Mouse (Mus musculus) CD8-positive naive resting alpha-beta T cell, adult 2 months (primary cell): ENCODE data around the gene Gm17416.

Experiments used
- DNase-seq, 2 experiments: peaks; one replicate each; pipeline ENCODE4 v3.0.0; 2022; ENCODE audit warnings: low read depth in 2 of 2, low spot score in 2 of 2

Gm17416 gene

GRCm38 (mm10) chr2:152604057-152604456 lies 34.9 kb downstream of the Gm17416 start, which contains the start of gene Defb36:
Gene Defb36 (plus strand): TSS chr2:152604327.
- peak in 1 of 2 experiments; percentile 5 for DNase-seq

- DNase-seq = no peak
Measured at GRCm38 (mm10) chr2:152607746-152608145, 38.6 kb downstream of the Gm17416 start.

- no peak for DNase-seq
Measured at GRCm38 (mm10) chr2:152608719-152609118, 39.6 kb downstream of the Gm17416 start.

GRCm38 (mm10) chr2:152612193-152612592 lies 43.1 kb downstream of the Gm17416 start:
- no peak for DNase-seq

- DNase-seq = peak; percentile 7 to 21
Measured at GRCm38 (mm10) chr2:152615563-152615962, 46.4 kb downstream of the Gm17416 start.

GRCm38 (mm10) chr2:152616470-152616869 lies 47.3 kb downstream of the Gm17416 start:
- DNase-seq = no peak

- DNase-seq = no peak
Measured at GRCm38 (mm10) chr2:152617374-152617773, 48.2 kb downstream of the Gm17416 start.
